Mouse (Mus musculus) E14TG2a.4 (cell line): ENCODE data around the gene Nudt22.

Source experiments
- CTCF ChIP-seq: conservative IDR thresholded peaks from 2 replicates; pipeline ENCODE4 v1.5.1; 2014; ENCODE audit warnings: low read length
- NANOG ChIP-seq: IDR thresholded peaks from 2 replicates; pipeline ENCODE4 v1.6.1; 2014; ENCODE audit warnings: borderline replicate concordance, low read length, mixed read lengths
- POU5F1 ChIP-seq: IDR thresholded peaks from 2 replicates; pipeline ENCODE4 v1.6.1; 2014; ENCODE audit warnings: low read length, borderline replicate concordance

DNA sequence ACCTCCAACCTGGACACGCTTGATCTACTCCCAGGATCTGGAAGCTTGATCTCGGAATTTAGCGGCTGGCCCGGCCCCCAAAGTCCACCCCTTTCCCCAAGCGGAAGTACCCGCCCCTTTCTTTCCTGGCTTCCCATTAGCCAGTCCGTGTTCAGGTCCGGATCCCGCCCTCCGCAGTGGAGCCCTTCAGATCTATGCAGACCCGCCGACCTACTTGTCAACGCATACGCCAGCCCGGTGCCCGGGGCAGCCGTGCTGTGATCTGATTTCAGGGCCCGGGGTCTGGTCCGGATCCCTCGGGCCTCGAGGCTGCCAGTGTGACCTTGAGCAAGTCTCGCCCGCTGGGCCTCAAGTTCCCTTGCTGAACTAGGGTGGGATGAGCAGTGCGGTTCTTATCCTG, at the start of gene Nudt22, which contains the start of gene Trpt1:
- TF ChIP-seq CTCF (no peak), NANOG (no peak), POU5F1 (no peak)
